Mouse (Mus musculus) Muller cell, postnatal 12 days (primary cell): ENCODE measurements at regions not wholly inside any gene's neighbourhood (a gene's known extent, or its start where the extent isn't known, plus 50 kb on each side); places are given as distances from the start of the nearest gene placed in this dataset.

ENCODE experiments used
- DNase-seq: peaks from one replicate; pipeline ENCODE4 v3.0.0-alpha.2; 2015; ENCODE audit errors: inconsistent ontology term

DNA sequence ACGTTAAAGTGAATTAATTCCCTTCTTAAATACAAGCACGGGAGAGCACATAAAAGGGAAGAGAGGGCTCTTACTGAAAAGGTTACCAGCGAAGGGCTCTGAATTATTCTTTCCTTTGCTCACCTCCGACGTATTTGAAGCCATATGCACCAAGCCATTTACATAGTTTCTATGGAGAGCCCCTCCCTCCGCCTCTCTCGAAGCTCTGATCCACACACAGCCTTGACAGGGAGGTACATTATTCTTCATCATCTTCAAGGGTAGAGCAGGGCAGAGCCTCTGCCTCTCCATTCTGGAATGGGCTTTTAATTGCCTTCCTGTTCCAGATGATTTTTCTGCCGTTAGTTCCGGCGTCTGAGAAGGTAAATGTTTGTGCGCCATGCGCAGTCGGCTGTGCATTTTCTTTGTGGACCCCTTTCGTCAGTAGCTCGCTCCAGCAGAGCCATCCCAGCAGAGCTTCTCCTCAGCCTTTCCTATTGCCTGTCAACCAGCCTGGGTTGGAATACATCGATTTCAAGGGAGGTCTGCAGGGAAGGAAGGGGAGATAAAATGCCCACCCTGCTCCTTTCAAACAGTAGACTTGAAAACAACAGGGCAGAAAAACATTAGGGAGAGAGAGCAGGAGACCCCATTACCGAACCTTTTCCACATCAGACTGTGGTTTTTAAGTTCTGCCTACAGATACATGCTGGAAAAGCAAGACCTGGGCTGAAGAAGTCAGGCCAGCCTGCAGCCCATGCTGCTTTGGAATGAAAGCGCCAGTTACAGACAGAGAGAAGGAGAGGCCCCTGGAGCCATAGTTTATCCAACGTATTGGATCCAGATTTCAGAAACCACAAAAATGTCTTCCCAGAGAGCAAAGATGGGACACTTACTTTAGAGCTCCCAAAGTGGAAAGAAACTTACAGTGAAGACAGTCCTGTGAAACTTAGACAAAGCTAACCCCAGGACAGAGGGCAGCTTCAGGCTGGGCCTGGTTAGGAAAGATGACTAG lies 124.1 kb downstream of the Edn3 start:
- no peak for DNase-seq

DNA sequence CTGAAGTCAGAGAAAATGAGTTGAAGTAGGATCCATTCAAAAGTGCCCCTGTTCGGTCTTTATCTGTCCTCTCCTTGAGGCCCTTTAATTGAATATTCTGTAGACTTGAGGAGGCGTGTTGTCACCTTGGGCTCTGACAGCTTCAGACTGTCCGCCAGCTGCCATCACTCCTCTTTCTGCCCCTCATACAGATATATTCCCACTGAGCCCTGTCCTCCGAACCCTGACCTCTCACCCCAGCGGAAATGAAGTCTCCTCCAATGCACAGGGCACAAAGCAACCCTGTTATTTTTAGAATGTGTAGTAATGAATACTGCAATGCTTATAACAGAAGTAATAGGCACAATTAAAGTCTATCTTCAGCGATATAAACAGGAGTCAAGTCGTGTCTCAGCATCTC lies 117.4 kb upstream of the Gm14444 start:
- no peak for DNase-seq

DNA sequence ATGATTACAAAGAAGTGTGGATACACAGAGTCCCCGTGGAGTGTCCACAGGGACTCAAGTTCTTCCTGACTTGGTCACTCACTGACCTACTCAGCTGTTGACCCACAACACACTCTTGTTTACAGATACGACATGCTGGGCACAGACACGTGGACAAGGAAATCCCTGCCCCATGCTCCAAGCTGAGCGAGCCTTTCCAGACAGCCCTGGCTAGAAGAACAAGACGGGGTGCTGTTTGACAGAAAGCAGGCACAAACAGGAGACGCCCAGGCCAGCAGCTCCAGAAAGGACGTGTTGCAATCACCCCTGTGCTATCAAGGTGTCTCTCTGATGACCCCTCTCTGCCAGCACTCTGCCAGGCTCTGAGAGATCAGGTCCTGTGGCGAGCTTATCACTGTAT lies 112.6 kb upstream of the Gm14444 start:
- no peak for DNase-seq

DNA sequence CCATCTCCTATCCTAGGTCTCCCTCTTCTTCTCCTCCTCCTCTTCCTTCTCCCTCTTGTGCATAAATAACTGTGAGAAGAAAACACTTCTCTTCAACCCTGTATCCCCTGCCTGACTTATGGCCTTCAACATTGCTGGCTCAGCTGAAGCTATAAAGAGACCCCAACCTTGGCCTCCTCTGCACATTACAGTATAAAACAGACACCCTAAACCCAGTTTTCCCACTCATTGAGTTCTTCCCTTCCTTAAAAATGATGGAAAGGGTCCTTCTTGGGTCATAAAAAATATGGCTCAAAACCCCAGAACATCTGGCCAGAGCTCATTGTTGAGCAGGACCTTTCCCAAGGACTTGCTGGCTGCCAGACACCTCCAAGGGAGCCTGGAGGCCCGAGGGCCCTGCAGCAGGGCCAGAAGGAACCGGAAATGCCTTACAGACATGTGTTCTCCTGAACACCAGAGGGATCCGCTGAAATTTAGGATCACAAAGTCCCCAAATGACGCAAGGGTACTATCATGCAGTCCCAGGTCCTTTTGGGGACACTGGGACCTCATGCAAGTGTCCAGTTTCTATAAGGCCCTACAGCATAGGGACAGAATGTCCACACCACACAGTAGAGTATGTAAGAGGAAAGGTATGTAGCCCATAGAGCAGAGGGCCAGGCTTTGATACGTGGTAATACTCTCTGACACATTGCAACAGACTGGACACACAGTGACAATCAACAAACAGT lies 109.9 kb upstream of the Gm14444 start:
- no peak for DNase-seq

DNA sequence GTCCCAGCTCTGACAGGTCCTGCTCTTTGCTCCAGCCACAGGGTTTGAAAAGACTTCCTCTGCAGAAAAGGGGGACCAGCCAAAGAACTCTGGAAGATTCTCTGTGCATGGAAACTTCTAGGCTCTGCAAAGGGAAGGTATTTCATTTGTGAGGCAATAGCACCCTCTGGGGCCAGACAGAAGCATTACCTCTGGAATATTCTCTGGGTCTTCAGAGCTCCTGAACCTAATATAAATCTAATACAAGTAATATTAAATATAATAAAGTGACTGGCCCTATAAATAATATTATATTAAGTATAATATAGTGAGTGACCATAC lies 109.4 kb upstream of the Gm14444 start:
- DNase-seq: peak; percentile 14

DNA sequence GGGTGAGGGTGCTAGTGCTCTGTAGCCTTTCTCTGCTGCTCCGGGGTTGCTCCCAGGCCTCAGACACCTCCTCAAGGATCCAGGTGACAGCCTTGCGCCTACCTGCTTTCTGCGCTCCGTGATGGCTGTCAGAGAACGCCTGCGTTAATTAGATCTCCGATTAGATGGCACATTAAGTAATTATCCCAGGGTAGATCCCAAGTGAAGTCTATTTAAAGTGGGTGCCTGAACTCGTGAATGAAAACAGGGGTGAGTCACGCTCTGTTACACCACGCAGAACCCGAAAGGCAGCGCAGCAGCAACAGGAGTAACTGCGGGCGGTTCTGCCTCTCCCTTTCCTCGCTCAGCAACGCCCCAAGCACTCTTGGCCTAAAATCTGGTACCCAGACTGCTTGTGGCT lies 108.2 kb upstream of the Gm14444 start:
- DNase-seq: no peak

DNA sequence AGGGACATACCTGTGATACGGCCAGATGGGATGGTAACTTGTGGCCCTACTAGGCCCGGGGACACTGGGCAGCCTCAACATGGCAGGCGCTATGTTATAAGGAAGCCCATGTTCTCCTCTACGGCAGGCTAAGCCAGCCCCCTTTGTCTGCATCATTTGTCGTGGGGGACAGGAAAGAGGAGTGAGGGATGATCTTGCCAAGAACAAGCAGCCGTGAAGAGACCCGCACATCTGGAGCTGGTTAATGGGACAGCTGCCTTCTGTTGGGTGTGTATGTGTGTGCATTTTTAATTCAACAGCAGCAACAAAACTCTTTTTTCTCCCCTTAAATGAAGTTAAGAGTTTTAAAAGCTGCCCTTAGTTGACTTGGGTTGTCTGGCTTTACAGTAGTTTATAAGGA lies 106.4 kb upstream of the Gm14444 start:
- DNase-seq: no peak

DNA sequence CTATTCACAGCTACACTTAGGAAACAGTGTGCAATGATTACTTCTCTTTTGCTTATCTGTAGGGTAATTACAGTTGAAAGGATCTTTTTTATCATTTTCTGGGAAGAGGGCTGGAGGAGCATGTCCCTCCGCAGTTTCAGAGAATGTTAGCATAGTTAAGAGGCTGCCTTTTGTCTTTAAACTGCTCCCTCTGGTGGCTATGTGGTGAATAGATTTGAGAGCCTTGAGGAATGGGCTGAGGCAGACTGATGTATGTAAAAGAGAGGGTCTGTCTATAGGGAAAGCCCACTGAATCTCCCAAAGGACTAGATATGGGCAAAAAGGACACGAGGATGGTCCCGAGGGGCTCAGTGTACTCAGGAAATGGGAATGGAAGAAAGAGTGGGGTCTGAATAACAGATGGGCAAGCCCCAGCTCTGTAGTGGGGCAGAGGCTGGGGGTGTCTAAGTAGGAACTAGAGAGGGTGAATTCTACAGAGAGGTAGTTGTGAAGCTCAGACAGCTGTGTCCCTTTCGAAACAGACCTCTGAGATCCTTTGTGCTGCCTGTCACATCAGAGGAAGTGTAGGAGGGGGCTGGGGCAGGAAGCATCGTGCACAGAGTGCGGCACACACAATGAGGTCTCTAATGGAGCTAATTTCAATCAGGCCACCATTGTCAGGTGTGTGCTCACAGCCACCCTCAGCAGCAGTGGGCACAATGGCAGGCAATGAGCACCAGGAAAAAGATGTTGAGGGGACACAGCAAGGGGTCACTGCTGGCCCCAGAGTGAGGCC lies 104.0 kb upstream of the Gm14444 start:
- peak; percentile 16 for DNase-seq

DNA sequence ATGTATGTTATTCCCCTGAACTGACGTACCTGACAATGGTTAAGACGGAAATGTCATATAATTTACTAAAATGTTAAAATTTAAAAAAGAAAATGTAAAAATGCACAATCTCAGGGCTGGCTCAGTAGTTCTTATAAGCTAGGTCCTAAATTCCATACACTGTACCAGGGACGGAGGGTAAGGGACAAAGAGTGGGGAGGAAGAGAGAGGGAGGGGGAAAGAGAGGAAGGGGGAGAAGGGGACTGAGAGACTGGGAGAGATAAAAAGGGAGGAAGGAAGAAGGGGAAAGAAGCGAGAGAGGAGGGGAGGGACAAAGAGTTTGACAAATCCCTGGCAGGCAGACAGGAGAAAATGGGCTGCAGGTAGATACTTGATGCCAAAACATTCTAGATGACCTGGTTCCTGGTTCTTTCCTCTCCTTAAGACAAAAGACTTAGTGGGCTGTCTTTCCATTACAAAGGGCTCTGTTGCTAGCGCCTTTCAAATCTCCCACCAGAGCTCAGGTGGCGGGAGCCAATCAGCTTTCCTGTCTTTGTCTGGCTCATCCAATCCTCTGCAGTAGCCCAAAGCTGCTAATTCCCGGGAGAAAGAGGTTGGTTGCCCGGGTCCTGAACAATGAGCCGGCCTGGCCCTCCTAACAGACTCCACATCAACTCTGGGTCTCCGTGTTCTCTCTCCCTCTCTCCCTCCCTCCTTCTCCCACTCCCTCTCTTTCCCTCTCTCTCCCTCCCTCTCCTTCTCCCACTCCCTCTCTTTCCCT lies 92.7 kb upstream of the Gm14444 start:
- DNase-seq: peak; percentile 30

DNA sequence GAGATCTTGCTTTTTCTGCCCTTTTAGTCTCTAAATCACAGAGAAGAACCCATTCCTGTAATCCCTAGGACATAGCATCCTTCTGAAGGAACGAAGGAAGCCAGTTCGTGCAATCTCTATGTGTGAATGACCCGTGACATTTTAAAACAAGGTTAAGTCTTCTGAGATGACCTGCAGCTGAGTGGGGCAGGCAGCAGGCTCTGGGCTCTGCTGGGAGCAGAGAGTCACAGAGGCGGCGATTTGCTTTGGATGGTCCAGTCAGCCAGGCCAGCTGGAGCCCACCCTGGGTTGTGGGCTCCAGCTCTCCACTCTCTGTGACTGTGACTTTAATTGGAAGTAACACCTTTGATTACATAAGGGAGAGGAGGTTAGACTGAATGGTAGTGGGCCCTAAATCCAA lies 92.1 kb upstream of the Gm14444 start:
- no peak for DNase-seq

DNA sequence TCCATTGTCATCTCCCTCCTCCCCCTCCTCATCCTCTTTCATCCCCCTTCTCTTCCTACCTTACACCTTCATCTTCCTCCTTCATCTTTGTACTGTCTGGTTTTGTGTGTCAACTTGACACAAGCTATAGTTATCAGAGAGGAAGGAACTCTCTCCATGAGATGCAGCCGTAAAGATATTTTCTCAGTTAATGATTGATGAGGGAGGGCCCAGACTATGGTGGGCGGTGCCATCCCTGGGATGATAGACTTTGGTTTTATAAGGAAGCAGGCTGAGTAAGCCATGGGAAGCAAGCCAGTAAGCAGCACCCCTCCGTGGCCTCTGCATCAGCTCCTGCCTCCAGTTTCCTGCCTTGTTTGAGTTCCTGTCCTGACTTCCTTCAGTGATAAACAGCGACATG lies 87.8 kb upstream of the Gm14444 start:
- DNase-seq: no peak

DNA sequence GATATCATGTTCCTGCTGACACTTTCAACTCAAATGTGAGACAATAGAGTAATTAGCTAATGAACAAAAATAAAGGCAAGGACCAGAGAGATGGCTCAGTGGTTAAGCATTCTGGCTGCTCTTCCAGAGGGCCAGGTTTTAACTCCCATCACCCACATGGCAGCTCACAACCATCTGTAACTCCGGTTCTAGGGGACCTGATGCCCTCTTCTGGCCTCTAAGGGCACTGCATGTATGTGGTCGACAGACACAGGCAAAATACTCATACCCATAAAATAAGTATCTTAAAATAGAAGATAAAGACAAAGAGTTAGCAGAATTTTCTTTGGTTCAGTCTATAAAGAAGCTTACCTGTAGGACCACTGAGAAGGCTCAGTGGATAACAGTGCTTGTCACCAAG lies 80.3 kb upstream of the Gm14444 start:
- no peak for DNase-seq

DNA sequence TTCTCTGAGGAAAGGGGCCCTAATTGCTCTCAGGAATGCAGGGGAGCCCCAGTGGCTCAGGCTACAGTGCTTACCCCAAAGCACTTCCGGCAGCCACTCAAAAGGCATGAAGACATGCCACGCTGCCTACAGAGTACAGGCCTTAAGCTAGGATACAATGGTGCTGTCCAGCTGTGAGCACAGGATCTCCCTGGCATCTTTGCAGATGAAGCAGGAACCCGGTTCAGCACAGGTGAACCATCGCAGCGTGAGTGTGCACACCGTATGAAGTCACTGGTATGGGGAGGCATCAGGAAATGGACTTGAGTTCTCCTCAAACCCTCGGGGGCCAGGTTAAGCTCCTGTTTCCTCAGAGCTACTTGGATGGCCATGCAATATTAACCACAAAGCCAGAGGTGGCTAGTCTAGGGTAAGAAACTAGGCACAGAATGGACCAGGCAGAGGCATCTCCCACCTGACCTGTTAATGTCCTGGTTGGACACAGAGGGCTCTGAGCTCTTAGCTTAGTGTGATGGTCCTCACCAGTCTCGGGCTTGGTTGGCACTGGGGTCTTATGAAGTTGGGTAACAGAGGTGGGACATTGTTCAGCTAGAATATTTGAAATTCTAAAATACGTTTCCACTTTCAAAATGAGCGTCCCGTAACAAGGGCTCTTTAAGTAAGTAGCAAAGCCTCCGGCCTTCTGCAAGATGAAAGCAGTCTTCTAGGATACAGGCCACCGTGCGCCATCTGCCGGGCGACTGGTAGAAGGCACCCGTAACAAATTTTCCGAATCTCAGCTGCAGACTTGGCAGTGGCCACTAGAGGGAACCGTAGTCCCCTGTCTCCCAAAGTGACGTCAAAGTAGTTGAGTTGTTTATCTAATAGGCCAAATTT lies 77.7 kb upstream of the Gm14444 start:
- peak; percentile 81 for DNase-seq

DNA sequence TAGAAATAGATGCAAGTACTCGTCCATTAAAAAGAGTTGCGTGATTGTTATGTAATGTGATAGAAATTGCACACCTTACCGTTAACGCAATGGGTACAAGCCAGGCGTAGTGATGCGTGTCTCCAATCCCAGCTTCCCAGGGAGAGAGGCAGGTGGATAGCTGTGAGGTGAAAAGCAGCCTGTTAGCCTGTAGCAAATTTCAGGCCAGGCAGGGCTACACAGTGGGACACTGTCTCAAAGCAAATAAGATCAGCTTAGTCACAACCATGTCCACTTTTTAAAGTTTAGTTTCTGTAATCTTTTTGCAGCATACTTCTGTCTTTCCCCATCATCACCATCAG lies 77.1 kb upstream of the Gm14444 start:
- no peak for DNase-seq

DNA sequence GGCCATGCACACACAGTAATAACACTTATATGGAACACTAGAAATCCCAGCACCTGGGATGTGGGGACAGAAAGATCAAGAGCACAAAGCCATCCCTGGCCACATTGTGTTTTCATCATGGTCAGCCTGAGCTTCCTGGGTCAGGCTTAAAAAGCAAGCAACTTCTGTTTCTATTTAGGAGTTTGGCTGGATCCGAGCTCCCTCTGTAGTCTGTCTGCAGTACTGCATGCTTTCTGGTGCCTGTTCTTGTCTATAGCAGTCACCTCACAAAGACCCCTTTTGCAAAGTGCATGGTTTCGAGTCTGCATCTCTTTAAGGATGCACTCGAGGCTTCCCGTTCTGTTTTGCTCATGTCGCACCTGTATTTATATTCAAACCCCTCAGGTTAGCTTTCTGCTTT lies 73.4 kb upstream of the Gm14444 start:
- DNase-seq: no peak

DNA sequence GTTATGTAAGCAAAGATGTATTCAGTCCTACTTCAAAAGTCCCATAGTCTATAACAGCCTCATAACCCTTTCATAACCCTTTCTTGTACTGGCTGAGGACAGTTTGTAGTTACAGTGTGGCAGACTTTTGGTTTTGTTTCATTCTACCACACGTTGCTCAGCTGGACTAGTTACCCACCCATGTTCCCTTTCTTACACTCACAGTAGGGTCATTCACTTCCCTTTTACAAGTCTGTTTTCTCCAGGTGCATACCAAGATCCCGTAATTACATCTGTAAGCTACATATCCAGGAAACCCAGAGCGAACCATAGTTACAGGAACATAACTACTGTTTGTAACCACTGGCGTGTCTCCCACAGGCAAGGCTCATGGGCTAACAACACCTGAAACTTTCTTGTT lies 72.1 kb upstream of the Gm14444 start:
- DNase-seq: no peak

DNA sequence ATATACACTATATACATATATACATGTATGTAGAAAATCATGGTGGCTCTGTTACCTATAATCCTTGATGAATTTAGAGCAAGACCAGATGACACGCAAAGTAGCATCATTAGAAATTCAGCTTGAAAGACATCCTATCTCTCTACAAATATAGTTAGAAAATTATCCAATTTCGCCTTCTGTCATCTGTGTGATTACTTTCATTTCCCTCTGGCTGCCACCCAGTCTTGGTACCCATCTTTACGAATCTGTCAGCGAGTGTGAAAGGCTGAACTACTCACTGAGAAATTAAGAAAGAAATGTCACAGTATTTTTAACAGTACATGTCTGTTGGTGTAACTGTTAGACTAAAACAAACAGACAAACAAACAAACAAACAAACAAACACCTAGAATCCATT lies 67.8 kb upstream of the Gm14444 start:
- DNase-seq: no peak

DNA sequence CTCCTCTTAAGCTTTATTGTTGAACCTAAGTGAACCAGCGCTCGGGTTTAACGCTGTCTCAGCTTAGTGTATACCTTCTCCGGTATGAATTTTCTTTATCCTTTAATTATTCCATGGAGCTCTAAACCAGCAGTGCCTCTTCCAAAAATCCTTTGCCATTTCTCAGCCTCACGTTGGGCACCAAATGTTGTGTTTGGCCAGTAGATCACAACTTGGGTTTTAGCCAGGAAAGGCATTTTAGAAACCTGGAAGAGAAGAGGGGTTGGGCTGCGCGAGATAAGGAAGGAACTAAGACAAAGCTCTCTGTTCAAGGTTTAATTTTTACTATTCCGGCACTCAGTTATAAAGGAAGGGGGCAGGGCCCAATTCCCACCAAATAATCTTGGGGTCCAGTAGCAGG lies 61.9 kb upstream of the Gm14444 start:
- DNase-seq: no peak
